Mouse (Mus musculus): ENCODE measurements at regions not wholly inside any gene's neighbourhood (a gene's known extent, or its start where the extent isn't known, plus 50 kb on each side); places are given as distances from the start of the nearest gene placed in this dataset.
A peak's percentile ranks its signal among the peaks of the same experiment; 100 is the strongest.

- Histone ChIP-seq H3K4me2 (replicated peaks) (no peak overlapping the region), H3K36me3 (no peaks in the 10 kb centered on the region), H3K4me1 (replicated peaks) (peaks cover 15% of the 10 kb centered on the region), H3K4me3 (replicated peaks) (no peak overlapping the region), H3K9ac (replicated peaks) (no peak overlapping the region), H3K27ac (no peak overlapping the region), H3K27me3 (peaks cover 11% of the 10 kb centered on the region), H3K9me3 (no peaks in the 10 kb centered on the region)
- ATAC-seq = no peak
- WGBS = 85% methylated on average over 7 of the region's 7 CpGs
These were observed 79.8 kb upstream of the Ctbp2 start for GRCm38 (mm10) chr7:133203933-133204332.

- 83% methylated on average over 13 of the region's 13 CpGs for WGBS
- Histone ChIP-seq H3K4me2 (replicated peaks) (no peak overlapping the region), H3K4me3 (replicated peaks) (no peak overlapping the region), H3K27ac (no peak overlapping the region), H3K9me3 (no peaks in the 10 kb centered on the region), H3K27me3 (peaks cover 11% of the 10 kb centered on the region), H3K4me1 (replicated peaks) (peaks cover 15% of the 10 kb centered on the region), H3K36me3 (no peaks in the 10 kb centered on the region), H3K9ac (replicated peaks) (no peak overlapping the region)
- no peak for ATAC-seq
These were observed 78.1 kb upstream of the Ctbp2 start for GRCm38 (mm10) chr7:133202092-133202880.

GRCm38 (mm10) chr7:133199046-133199445 lies 74.9 kb upstream of the Ctbp2 start:
- Histone ChIP-seq H3K27ac (no peak overlapping the region), H3K36me3 (no peaks in the 10 kb centered on the region), H3K27me3 (peaks cover 3% of the 10 kb centered on the region), H3K9ac (replicated peaks) (no peak overlapping the region), H3K4me3 (replicated peaks) (no peak overlapping the region), H3K4me1 (replicated peaks) (no peaks in the 10 kb centered on the region), H3K4me2 (replicated peaks) (no peak overlapping the region), H3K9me3 (no peaks in the 10 kb centered on the region)
- 65% methylated on average over 4 of the region's 4 CpGs for WGBS
- ATAC-seq = no peak

GRCm38 (mm10) chr7:133189880-133190462 lies 65.8 kb upstream of the Ctbp2 start:
- 51% methylated on average over 7 of the region's 7 CpGs for WGBS

GRCm38 (mm10) chr7:133185931-133186601 lies 61.9 kb upstream of the Ctbp2 start:
- Histone ChIP-seq H3K27ac (no peak overlapping the region), H3K9me3 (no peaks in the 10 kb centered on the region), H3K36me3 (no peaks in the 10 kb centered on the region), H3K9ac (replicated peaks) (no peak overlapping the region), H3K4me1 (replicated peaks) (peaks cover 29% of the 10 kb centered on the region), H3K4me2 (replicated peaks) (peak overlapping the region; percentile 3; the same call in 1 of the 2 replicates), H3K4me3 (replicated peaks) (no peak overlapping the region), H3K27me3 (0 out of 2 replicates have a peak, but pooled peaks cover 3% of the 10 kb centered on the region)
- peak; percentile 70 for ATAC-seq
- WGBS = 16% methylated on average over 12 of the region's 12 CpGs

More at GRCm38 (mm10) chr7:133189880-133190462, 65.8 kb upstream of the Ctbp2 start:
- Histone ChIP-seq H3K4me2 (replicated peaks) (no peak overlapping the region), H3K4me3 (replicated peaks) (no peak overlapping the region), H3K36me3 (no peaks in the 10 kb centered on the region), H3K27ac (no peak overlapping the region), H3K27me3 (0 out of 2 replicates have a peak, but pooled peaks cover 3% of the 10 kb centered on the region), H3K4me1 (replicated peaks) (peaks cover 25% of the 10 kb centered on the region), H3K9ac (replicated peaks) (no peak overlapping the region), H3K9me3 (no peaks in the 10 kb centered on the region)
- no peak for ATAC-seq

- no peaks in the 10 kb centered on the region for H3K36me3 ChIP-seq
- peak; percentile 82 for ATAC-seq
- WGBS = 45% methylated on average over 16 of the region's 16 CpGs
- peak overlapping the region; percentile 41 for H3K4me2 ChIP-seq (replicated peaks)
- peak overlapping the region; percentile 51; the same call in 1 of the 2 replicates for H3K27ac ChIP-seq
- no peak overlapping the region for H3K9ac ChIP-seq (replicated peaks)
- 0 out of 2 replicates have a peak, but pooled peaks cover 3% of the 10 kb centered on the region for H3K27me3 ChIP-seq
- peaks cover 27% of the 10 kb centered on the region for H3K4me1 ChIP-seq (replicated peaks)
- peak overlapping the region; percentile 31 for H3K4me3 ChIP-seq (replicated peaks)
- H3K9me3 ChIP-seq = no peaks in the 10 kb centered on the region
These were observed 60.9 kb upstream of the Ctbp2 start for GRCm38 (mm10) chr7:133184905-133185594.

GRCm38 (mm10) chr7:133181388-133181787 lies 57.2 kb upstream of the Ctbp2 start:
- H3K27ac ChIP-seq = no peak overlapping the region
- H3K4me1 ChIP-seq (replicated peaks) = peaks cover 18% of the 10 kb centered on the region
- no peak overlapping the region for H3K4me3 ChIP-seq (replicated peaks)
- no peak for ATAC-seq
- H3K9me3 ChIP-seq = no peaks in the 10 kb centered on the region
- no peaks in the 10 kb centered on the region for H3K36me3 ChIP-seq
- H3K9ac ChIP-seq (replicated peaks) = no peak overlapping the region
- 53% methylated on average over 2 of the region's 2 CpGs for WGBS
- no peaks in the 10 kb centered on the region for H3K27me3 ChIP-seq
- no peak overlapping the region for H3K4me2 ChIP-seq (replicated peaks)

GRCm38 (mm10) chr7:133177179-133177575 lies 53.0 kb upstream of the Ctbp2 start:
- Histone ChIP-seq H3K27ac (no peak overlapping the region), H3K4me2 (replicated peaks) (no peak overlapping the region), H3K27me3 (no peaks in the 10 kb centered on the region), H3K9ac (replicated peaks) (no peak overlapping the region), H3K36me3 (no peaks in the 10 kb centered on the region), H3K4me3 (replicated peaks) (no peak overlapping the region), H3K9me3 (no peaks in the 10 kb centered on the region), H3K4me1 (replicated peaks) (no peaks in the 10 kb centered on the region)
- 90% methylated on average over 4 of the region's 4 CpGs for WGBS
- no peak for ATAC-seq

- Histone ChIP-seq H3K4me3 (replicated peaks) (no peak overlapping the region), H3K9me3 (no peaks in the 10 kb centered on the region), H3K27me3 (no peaks in the 10 kb centered on the region), H3K36me3 (no peaks in the 10 kb centered on the region), H3K9ac (replicated peaks) (no peak overlapping the region), H3K4me2 (replicated peaks) (no peak overlapping the region), H3K27ac (no peak overlapping the region), H3K4me1 (replicated peaks) (no peaks in the 10 kb centered on the region)
- ATAC-seq = no peak
- WGBS = 80% methylated on average over 10 of the region's 10 CpGs
These were observed 52.4 kb upstream of the Ctbp2 start for GRCm38 (mm10) chr7:133176256-133177178.

Data from midbrain, embryonic 13.5 days (tissue).